Mouse (Mus musculus): ENCODE measurements at regions not wholly inside any gene's neighbourhood (a gene's known extent, or its start where the extent isn't known, plus 50 kb on each side); places are given as distances from the start of the nearest gene placed in this dataset.
A peak's percentile ranks its signal among the peaks of the same experiment; 100 is the strongest.

DNA sequence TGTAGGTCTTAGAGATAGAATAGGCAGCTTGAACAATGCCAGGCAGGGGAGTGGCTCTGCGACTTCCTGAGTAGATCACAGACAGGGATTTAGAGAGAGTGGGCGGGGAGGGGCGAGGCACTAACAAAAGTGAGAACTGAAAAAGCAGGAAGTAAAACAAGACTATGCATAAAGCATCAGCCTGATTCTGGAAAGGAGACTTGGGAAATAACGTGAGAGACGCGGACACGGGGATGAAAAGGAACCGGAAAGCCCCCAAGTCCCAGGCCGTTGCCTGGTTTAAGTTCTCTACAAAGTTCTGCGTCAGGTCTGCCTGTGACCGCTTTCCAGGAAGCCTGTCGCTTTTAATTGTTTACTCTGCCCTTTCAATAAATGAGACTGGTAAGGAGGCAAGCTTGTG is 86.3 kb downstream of the D16Ertd472e start:
- no peak for ATAC-seq (replicated peaks; ENCODE audit: insufficient number of reproducible peaks, low FRiP score, low TSS enrichment)
- no peak overlapping the region for H3K27ac ChIP-seq (ENCODE audit: low read depth, low read length)
- 31% methylated on average over 12 of the region's 12 CpGs for WGBS (ENCODE audit: insufficient replicate concordance)
- no peaks in the 10 kb centered on the region for H3K9me3 ChIP-seq (replicated peaks; ENCODE audit: control insufficient read depth, low read length)
- peak overlapping the region; percentile 17; the same call in 1 of the 2 replicates for H3K9ac ChIP-seq (ENCODE audit: low read depth, low read length)
- H3K4me3 ChIP-seq (ENCODE audit: low read depth, low read length): no peak overlapping the region
- no peaks in the 10 kb centered on the region for H3K4me1 ChIP-seq (ENCODE audit: control insufficient read depth, insufficient read depth, low read length)
- H3K27me3 ChIP-seq (ENCODE audit: control insufficient read depth, insufficient read depth, low read length): no peaks in the 10 kb centered on the region
- peak overlapping the region; percentile 31 for H3K4me2 ChIP-seq
- H3K36me3 ChIP-seq (ENCODE audit: control insufficient read depth, insufficient read depth, low read length): no peaks in the 10 kb centered on the region

DNA sequence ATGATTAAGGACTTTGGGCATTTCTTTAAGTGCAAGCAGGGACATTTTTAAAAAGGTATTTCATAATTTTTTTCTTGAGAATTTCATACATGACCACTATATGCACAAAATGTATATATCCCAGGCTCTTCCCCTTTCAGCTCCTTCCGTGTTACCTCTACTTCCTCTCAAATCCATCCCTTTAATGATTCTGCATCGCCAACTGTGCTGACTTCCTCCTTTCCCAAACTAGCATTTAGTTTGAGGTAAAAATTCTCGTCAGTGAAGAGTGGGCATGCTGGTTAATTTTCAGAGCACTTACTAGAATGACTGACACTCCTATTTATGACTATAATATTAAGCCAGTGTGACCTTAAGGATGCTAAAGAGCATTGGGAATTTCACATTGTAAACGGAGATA is 86.9 kb downstream of the D16Ertd472e start:
- H3K36me3 ChIP-seq (ENCODE audit: control insufficient read depth, insufficient read depth, low read length): no peaks in the 10 kb centered on the region
- 46% methylated on average over 4 of the region's 4 CpGs for WGBS (ENCODE audit: insufficient replicate concordance)

DNA sequence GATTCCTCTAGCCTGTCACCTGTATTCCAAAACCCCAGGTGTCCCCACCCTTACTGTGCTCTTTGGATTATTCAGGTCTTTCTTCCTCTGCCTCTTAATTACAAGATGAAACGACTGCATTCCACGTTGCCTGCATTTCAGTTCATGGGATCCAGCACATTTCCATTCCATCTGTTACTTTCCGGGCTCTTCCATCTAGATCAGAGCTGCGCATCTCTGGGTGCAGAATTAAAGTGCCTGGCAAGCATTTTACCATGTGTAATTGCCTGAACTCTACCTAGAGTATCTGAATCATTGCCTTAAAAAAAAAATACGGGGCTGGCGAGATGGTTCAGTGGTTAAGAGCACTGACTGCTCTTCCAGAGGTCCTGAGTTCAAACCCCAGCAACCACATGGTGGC is 90.0 kb downstream of the D16Ertd472e start:
- 89% methylated on average over 6 of the region's 6 CpGs for WGBS (ENCODE audit: insufficient replicate concordance)
- no peaks in the 10 kb centered on the region for H3K9me3 ChIP-seq (replicated peaks; ENCODE audit: control insufficient read depth, low read length)
- H3K27me3 ChIP-seq (ENCODE audit: control insufficient read depth, insufficient read depth, low read length): no peaks in the 10 kb centered on the region
- H3K9ac ChIP-seq (ENCODE audit: low read depth, low read length): no peak overlapping the region
- H3K4me3 ChIP-seq (ENCODE audit: low read depth, low read length): no peak overlapping the region
- H3K4me1 ChIP-seq (ENCODE audit: control insufficient read depth, insufficient read depth, low read length): no peaks in the 10 kb centered on the region
- H3K36me3 ChIP-seq (ENCODE audit: control insufficient read depth, insufficient read depth, low read length): no peaks in the 10 kb centered on the region
- H3K4me2 ChIP-seq: no peak overlapping the region
- no peak overlapping the region for H3K27ac ChIP-seq (ENCODE audit: low read depth, low read length)
- ATAC-seq (replicated peaks; ENCODE audit: insufficient number of reproducible peaks, low FRiP score, low TSS enrichment): no peak

More for the DNA sequence above, 86.9 kb downstream of the D16Ertd472e start:
- Histone ChIP-seq H3K27ac (ENCODE audit: low read depth, low read length) (no peak overlapping the region), H3K4me3 (ENCODE audit: low read depth, low read length) (no peak overlapping the region), H3K4me2 (peak overlapping the region; percentile 31; the same call in 1 of the 2 replicates), H3K9me3 (replicated peaks; ENCODE audit: control insufficient read depth, low read length) (no peaks in the 10 kb centered on the region), H3K4me1 (ENCODE audit: control insufficient read depth, insufficient read depth, low read length) (no peaks in the 10 kb centered on the region), H3K27me3 (ENCODE audit: control insufficient read depth, insufficient read depth, low read length) (no peaks in the 10 kb centered on the region), H3K9ac (ENCODE audit: low read depth, low read length) (no peak overlapping the region)
- no peak for ATAC-seq (replicated peaks; ENCODE audit: insufficient number of reproducible peaks, low FRiP score, low TSS enrichment)

DNA sequence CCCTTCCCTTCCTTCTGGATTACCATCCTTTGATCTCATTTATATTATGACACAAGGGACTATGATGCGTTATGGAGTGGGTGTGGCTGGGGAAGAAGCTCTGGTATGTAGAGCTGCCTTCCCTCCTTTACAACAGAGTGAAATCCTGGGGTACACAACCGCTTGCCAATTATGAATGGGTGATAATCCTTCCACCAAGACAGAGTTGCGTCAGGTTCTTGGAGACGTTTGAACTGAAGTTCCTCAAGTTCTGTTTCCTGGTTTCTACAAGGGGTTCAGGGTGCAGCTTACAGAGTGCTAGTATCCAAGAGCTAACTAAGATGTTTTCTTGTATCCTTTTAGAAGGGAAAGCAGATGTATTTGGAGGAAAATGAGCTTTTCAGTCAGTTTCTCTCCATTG is 92.2 kb downstream of the D16Ertd472e start:
- Histone ChIP-seq H3K36me3 (ENCODE audit: control insufficient read depth, insufficient read depth, low read length) (no peaks in the 10 kb centered on the region), H3K27me3 (ENCODE audit: control insufficient read depth, insufficient read depth, low read length) (no peaks in the 10 kb centered on the region), H3K4me3 (ENCODE audit: low read depth, low read length) (no peak overlapping the region), H3K9ac (ENCODE audit: low read depth, low read length) (no peak overlapping the region), H3K4me1 (ENCODE audit: control insufficient read depth, insufficient read depth, low read length) (no peaks in the 10 kb centered on the region), H3K9me3 (replicated peaks; ENCODE audit: control insufficient read depth, low read length) (no peaks in the 10 kb centered on the region), H3K27ac (ENCODE audit: low read depth, low read length) (no peak overlapping the region), H3K4me2 (no peak overlapping the region)
- no peak for ATAC-seq (replicated peaks; ENCODE audit: insufficient number of reproducible peaks, low FRiP score, low TSS enrichment)
- 81% methylated on average over 4 of the region's 4 CpGs for WGBS (ENCODE audit: insufficient replicate concordance)

DNA sequence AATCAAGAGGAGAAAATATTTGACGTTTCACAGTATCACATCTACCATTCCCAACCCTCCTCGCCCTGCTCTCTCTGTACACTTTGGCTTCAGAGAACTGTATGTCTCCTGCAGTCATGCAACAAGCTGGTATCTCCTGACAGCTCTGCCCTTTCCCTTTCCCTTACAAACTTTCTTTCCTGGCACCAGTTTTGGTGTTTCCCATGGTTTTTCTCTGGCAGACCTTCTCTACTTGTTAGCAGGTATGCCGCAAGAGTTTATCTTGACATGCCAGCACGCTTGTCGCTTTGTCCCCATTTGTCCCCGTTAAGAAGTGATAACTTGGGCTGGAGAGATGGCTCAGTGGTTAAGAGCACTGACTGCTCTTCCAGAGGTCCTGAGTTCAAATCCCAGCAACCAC is 94.9 kb downstream of the D16Ertd472e start:
- WGBS (ENCODE audit: insufficient replicate concordance): 80% methylated on average over 6 of the region's 6 CpGs
- no peaks in the 10 kb centered on the region for H3K27me3 ChIP-seq (ENCODE audit: control insufficient read depth, insufficient read depth, low read length)
- H3K27ac ChIP-seq (ENCODE audit: low read depth, low read length): no peak overlapping the region
- no peak overlapping the region for H3K4me2 ChIP-seq
- H3K9me3 ChIP-seq (replicated peaks; ENCODE audit: control insufficient read depth, low read length): no peaks in the 10 kb centered on the region
- no peaks in the 10 kb centered on the region for H3K4me1 ChIP-seq (ENCODE audit: control insufficient read depth, insufficient read depth, low read length)
- no peak for ATAC-seq (replicated peaks; ENCODE audit: insufficient number of reproducible peaks, low FRiP score, low TSS enrichment)
- no peaks in the 10 kb centered on the region for H3K36me3 ChIP-seq (ENCODE audit: control insufficient read depth, insufficient read depth, low read length)
- H3K4me3 ChIP-seq (ENCODE audit: low read depth, low read length): no peak overlapping the region
- no peak overlapping the region for H3K9ac ChIP-seq (ENCODE audit: low read depth, low read length)

DNA sequence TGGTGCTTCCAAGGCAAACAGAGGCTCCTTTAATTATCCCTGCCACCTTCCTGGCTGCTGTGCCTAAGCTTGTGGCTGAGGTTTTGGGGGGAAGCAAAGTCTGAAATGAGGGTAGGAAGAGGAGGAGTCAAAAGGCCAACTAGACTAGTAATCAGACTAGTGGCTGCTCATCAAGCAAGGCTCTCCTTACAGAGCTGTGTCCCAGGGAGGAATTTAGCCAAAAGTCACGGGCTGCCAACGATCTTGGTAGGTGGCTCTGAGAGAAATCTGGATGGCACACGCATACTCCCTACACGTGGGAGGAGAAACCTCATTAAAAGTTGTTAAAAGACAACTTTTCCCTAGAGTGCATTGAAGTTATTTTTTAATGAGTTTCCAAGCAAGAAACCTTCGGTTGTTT is 95.4 kb downstream of the D16Ertd472e start:
- WGBS (ENCODE audit: insufficient replicate concordance): 61% methylated on average over 5 of the region's 5 CpGs
- H3K27me3 ChIP-seq (ENCODE audit: control insufficient read depth, insufficient read depth, low read length): no peaks in the 10 kb centered on the region
- no peak overlapping the region for H3K27ac ChIP-seq (ENCODE audit: low read depth, low read length)
- H3K36me3 ChIP-seq (ENCODE audit: control insufficient read depth, insufficient read depth, low read length): no peaks in the 10 kb centered on the region
- no peak overlapping the region for H3K4me3 ChIP-seq (ENCODE audit: low read depth, low read length)
- H3K4me2 ChIP-seq: no peak overlapping the region
- no peak overlapping the region for H3K9ac ChIP-seq (ENCODE audit: low read depth, low read length)
- ATAC-seq (replicated peaks; ENCODE audit: insufficient number of reproducible peaks, low FRiP score, low TSS enrichment): no peak
- H3K4me1 ChIP-seq (ENCODE audit: control insufficient read depth, insufficient read depth, low read length): no peaks in the 10 kb centered on the region
- H3K9me3 ChIP-seq (replicated peaks; ENCODE audit: control insufficient read depth, low read length): no peaks in the 10 kb centered on the region

DNA sequence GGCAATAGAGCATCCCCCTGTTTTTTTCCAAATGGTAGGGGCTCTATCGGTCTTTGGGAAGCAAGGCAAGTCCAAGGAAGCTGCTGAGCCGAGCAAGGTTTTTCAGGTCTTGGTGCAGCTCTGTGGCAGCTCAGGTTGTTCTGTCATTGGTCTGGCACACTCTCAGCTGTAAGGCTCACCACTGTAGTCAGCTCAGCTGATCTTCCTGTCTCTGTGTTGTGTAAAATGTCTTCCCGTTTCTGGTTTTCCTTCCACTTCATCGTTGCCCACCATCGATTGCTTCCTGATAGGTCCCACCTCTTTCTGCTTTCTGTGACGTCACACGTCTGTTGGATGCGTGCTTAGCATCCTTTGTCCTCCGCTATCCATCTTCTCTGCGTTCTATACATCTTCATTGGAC is 96.2 kb downstream of the D16Ertd472e start:
- WGBS (ENCODE audit: insufficient replicate concordance): 86% methylated on average over 10 of the region's 10 CpGs
- no peak for ATAC-seq (replicated peaks; ENCODE audit: insufficient number of reproducible peaks, low FRiP score, low TSS enrichment)

DNA sequence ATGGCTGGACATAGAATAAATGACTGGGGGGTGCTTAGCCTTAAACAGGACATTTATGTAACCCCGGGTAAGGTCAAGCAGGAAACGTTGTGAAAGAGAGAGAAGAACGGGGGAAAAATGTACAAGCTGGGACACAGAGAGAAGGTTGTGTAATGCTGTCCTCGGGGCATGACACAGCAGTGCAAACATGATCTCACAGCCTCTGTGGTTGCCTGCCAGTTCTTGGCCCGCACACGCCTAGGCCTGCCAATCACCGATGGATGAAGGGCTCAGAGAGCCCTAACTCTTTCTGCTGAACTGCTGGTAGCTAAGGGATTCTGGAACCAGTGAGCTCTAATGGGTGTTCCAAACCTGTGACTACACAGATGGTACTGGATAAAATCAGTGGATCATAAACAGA is 96.5 kb upstream of the Btg3 start:
- Histone ChIP-seq H3K9ac (ENCODE audit: low read depth, low read length) (no peak overlapping the region), H3K27ac (ENCODE audit: low read depth, low read length) (no peak overlapping the region), H3K4me1 (ENCODE audit: control insufficient read depth, insufficient read depth, low read length) (no peaks in the 10 kb centered on the region), H3K36me3 (ENCODE audit: control insufficient read depth, insufficient read depth, low read length) (no peaks in the 10 kb centered on the region), H3K9me3 (replicated peaks; ENCODE audit: control insufficient read depth, low read length) (no peaks in the 10 kb centered on the region), H3K4me2 (no peak overlapping the region), H3K27me3 (ENCODE audit: control insufficient read depth, insufficient read depth, low read length) (no peaks in the 10 kb centered on the region), H3K4me3 (ENCODE audit: low read depth, low read length) (no peak overlapping the region)
- ATAC-seq (replicated peaks; ENCODE audit: insufficient number of reproducible peaks, low FRiP score, low TSS enrichment): no peak
- WGBS (ENCODE audit: insufficient replicate concordance): 80% methylated on average over 7 of the region's 7 CpGs

More for the DNA sequence above, 96.2 kb downstream of the D16Ertd472e start:
- Histone ChIP-seq H3K4me2 (no peak overlapping the region), H3K27ac (ENCODE audit: low read depth, low read length) (no peak overlapping the region), H3K9me3 (replicated peaks; ENCODE audit: control insufficient read depth, low read length) (no peaks in the 10 kb centered on the region), H3K9ac (ENCODE audit: low read depth, low read length) (no peak overlapping the region), H3K27me3 (ENCODE audit: control insufficient read depth, insufficient read depth, low read length) (no peaks in the 10 kb centered on the region), H3K4me3 (ENCODE audit: low read depth, low read length) (no peak overlapping the region), H3K4me1 (ENCODE audit: control insufficient read depth, insufficient read depth, low read length) (no peaks in the 10 kb centered on the region), H3K36me3 (ENCODE audit: control insufficient read depth, insufficient read depth, low read length) (no peaks in the 10 kb centered on the region)

DNA sequence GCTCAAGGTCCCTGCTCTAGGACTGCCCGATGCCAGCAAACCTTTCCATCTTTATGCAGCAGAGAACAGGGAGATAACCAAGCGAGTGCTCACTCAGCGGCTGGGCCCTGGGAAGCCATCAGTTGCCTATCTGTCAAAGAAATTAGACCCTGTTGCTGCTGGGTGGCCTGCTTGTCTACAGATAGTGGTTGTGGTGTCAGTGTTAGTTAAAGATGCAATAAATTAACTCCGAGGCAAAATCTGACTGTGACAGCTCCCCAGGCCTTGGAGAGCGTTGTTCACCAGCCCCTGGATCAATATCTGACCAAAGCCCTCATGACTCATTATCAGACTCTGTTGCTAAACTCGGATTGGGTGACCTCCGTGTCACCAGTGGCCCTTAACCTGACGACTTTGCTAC is 83.0 kb upstream of the Btg3 start:
- ATAC-seq (replicated peaks; ENCODE audit: insufficient number of reproducible peaks, low FRiP score, low TSS enrichment): no peak
- 31% methylated on average over 8 of the region's 8 CpGs for WGBS (ENCODE audit: insufficient replicate concordance)
- Histone ChIP-seq H3K9me3 (replicated peaks; ENCODE audit: control insufficient read depth, low read length) (no peaks in the 10 kb centered on the region), H3K27ac (ENCODE audit: low read depth, low read length) (no peak overlapping the region), H3K4me2 (no peak overlapping the region), H3K27me3 (ENCODE audit: control insufficient read depth, insufficient read depth, low read length) (no peaks in the 10 kb centered on the region), H3K36me3 (ENCODE audit: control insufficient read depth, insufficient read depth, low read length) (no peaks in the 10 kb centered on the region), H3K4me3 (ENCODE audit: low read depth, low read length) (no peak overlapping the region), H3K4me1 (ENCODE audit: control insufficient read depth, insufficient read depth, low read length) (0 out of 2 replicates have a peak, but pooled peaks cover 3% of the 10 kb centered on the region), H3K9ac (ENCODE audit: low read depth, low read length) (no peak overlapping the region)
